Mouse (Mus musculus): ENCODE measurements around the gene Nhs.

Nhs gene

GRCm38 (mm10) chrX:162020039-162020566 is 139.4 kb downstream of the Nhs start:
- in situ Hi-C loops (cut with MboI, MseI) = no loop called here

GRCm38 (mm10) chrX:162017471-162017870 is 142.1 kb downstream of the Nhs start:
- in situ Hi-C loops (cut with MboI, MseI) = loop anchor here (10.0 kb wide), 1 partner anchor 1533 kb away; no protein-coding TSS in a partner anchor

- in situ Hi-C loops (cut with MboI, MseI) = loop anchor here (10.0 kb wide), 1 partner anchor 1528 kb away; no protein-coding TSS in a partner anchor
These were observed 147.0 kb downstream of the Nhs start for GRCm38 (mm10) chrX:162012570-162012969.

- in situ Hi-C loops (cut with MboI, MseI) = loop anchor here (10.0 kb wide), 1 partner anchor 1525 kb away; no protein-coding TSS in a partner anchor
These were observed 149.7 kb downstream of the Nhs start for GRCm38 (mm10) chrX:162009876-162010275.

GRCm38 (mm10) chrX:162003818-162004217 is 155.7 kb downstream of the Nhs start:
- in situ Hi-C loops (cut with MboI, MseI) = no loop called here

- in situ Hi-C loops (cut with MboI, MseI) = no loop called here
These were observed 160.7 kb downstream of the Nhs start for GRCm38 (mm10) chrX:161998876-161999275.

- in situ Hi-C loops (cut with MboI, MseI) = no loop called here
These were observed 162.2 kb downstream of the Nhs start for GRCm38 (mm10) chrX:161997170-161997795.

GRCm38 (mm10) chrX:161990171-161990570 is 169.4 kb downstream of the Nhs start:
- in situ Hi-C loops (cut with MboI, MseI) = no loop called here

GRCm38 (mm10) chrX:161984961-161985360 is 174.6 kb downstream of the Nhs start:
- in situ Hi-C loops (cut with MboI, MseI) = no loop called here

GRCm38 (mm10) chrX:161981399-161981798 is 178.1 kb downstream of the Nhs start:
- in situ Hi-C loops (cut with MboI, MseI) = no loop called here

GRCm38 (mm10) chrX:161979946-161980345 is 179.6 kb downstream of the Nhs start:
- in situ Hi-C loops (cut with MboI, MseI) = no loop called here

GRCm38 (mm10) chrX:161977236-161977841 is 182.2 kb downstream of the Nhs start:
- in situ Hi-C loops (cut with MboI, MseI) = no loop called here

- in situ Hi-C loops (cut with MboI, MseI) = no loop called here
These were observed 183.2 kb downstream of the Nhs start for GRCm38 (mm10) chrX:161976376-161976775.

GRCm38 (mm10) chrX:161973572-161973971 is 186.0 kb downstream of the Nhs start:
- in situ Hi-C loops (cut with MboI, MseI) = no loop called here

- in situ Hi-C loops (cut with MboI, MseI) = no loop called here
These were observed 186.8 kb downstream of the Nhs start for GRCm38 (mm10) chrX:161972723-161973122.

GRCm38 (mm10) chrX:161971961-161972502 is 187.5 kb downstream of the Nhs start:
- in situ Hi-C loops (cut with MboI, MseI) = no loop called here

- in situ Hi-C loops (cut with MboI, MseI) = no loop called here
These were observed 188.4 kb downstream of the Nhs start for GRCm38 (mm10) chrX:161971131-161971530.

- in situ Hi-C loops (cut with MboI, MseI) = no loop called here
These were observed 191.8 kb downstream of the Nhs start for GRCm38 (mm10) chrX:161967692-161968091.

GRCm38 (mm10) chrX:161963372-161963771 is 196.2 kb downstream of the Nhs start:
- in situ Hi-C loops (cut with MboI, MseI) = no loop called here

- in situ Hi-C loops (cut with MboI, MseI) = no loop called here
These were observed 196.7 kb downstream of the Nhs start for GRCm38 (mm10) chrX:161962855-161963254.

GRCm38 (mm10) chrX:161961756-161962155 is 197.8 kb downstream of the Nhs start:
- in situ Hi-C loops (cut with MboI, MseI) = no loop called here

- in situ Hi-C loops (cut with MboI, MseI) = no loop called here
These were observed 198.4 kb downstream of the Nhs start for GRCm38 (mm10) chrX:161961176-161961575.

- in situ Hi-C loops (cut with MboI, MseI) = no loop called here
These were observed 207.2 kb downstream of the Nhs start for GRCm38 (mm10) chrX:161952356-161952755.
